Mouse (Mus musculus) embryonic facial prominence, embryonic 15.5 days (tissue): ENCODE data around the gene Gm21750. TPM values are rescaled to one million over a fixed set of nuclear protein-coding genes. Genes with fewer than 3 reads are reported as not detected.

ENCODE experiments used
- ATAC-seq: fragments of 200-750 bp; cut with Nextera tagmentation; 2 replicates; pipeline ENCODE4 v1.8.0; 2017; ENCODE audit warnings: low read depth, moderate TSS enrichment; ENCODE audit not compliant: insufficient number of reproducible peaks, low FRiP score, low TSS enrichment
- H3K27ac ChIP-seq: fragments of 300-500 bp; sonication (generic); replicated peaks from 2 replicates; pipeline ENCODE4 v1.5.1; 2015; ENCODE audit warnings: mild to moderate bottlenecking, inconsistent platforms
- H3K27me3 ChIP-seq: fragments of 300-500 bp; sonication (generic); 2 replicates; pipeline ENCODE4 v1.6.1; 2015; ENCODE audit warnings: inconsistent platforms
- H3K36me3 ChIP-seq: fragments of 300-500 bp; sonication (generic); 2 replicates; pipeline ENCODE4 v1.6.1; 2015; ENCODE audit warnings: mild to moderate bottlenecking, inconsistent platforms
- H3K4me1 ChIP-seq: fragments of 300-500 bp; sonication (generic); 2 replicates; pipeline ENCODE4 v1.6.1; 2015; ENCODE audit warnings: inconsistent platforms
- H3K4me2 ChIP-seq: fragments of 300-500 bp; sonication (generic); replicated peaks from 2 replicates; pipeline ENCODE4 v1.6.1; 2015; ENCODE audit warnings: mild to moderate bottlenecking, inconsistent platforms
- H3K4me3 ChIP-seq: fragments of 300-500 bp; sonication (generic); replicated peaks from 2 replicates; pipeline ENCODE4 v1.5.1; 2015; ENCODE audit warnings: mild to moderate bottlenecking, inconsistent platforms
- H3K9ac ChIP-seq: fragments of 300-500 bp; sonication (generic); 2 replicates; pipeline ENCODE4 v1.6.1; 2015; ENCODE audit warnings: inconsistent platforms
- H3K9me3 ChIP-seq: fragments of 300-500 bp; sonication (generic); replicated peaks from 2 replicates; pipeline ENCODE4 v1.6.1; 2016; ENCODE audit warnings: inconsistent platforms
- WGBS: fragments of 180-500 bp; shearing (Covaris S2); methylation state at CpG from one replicate; pipeline ENCODE4 v1.1.7; 2015; 5-methylcytosine and 5-hydroxymethylcytosine counted together
- polyA plus RNA-seq: library from polyadenylated mRNA; unstranded; fragments of >200 nt; fragmentation: Nextera tagmentation; extraction: Ambion mirVana; gene quantifications from 2 replicates; pipeline ENCODE4 v1.2.1, GENCODE M21; 2015

Gm21750 gene
- polyA plus RNA-seq, 1 experiment from 2014 or later: not detected

GRCm38 (mm10) chr14:73688427-73688826 is 27.4 kb downstream of the Gm21750 start:
- ATAC-seq: no peak
- H3K36me3 ChIP-seq: no peaks in the 10 kb centered on the region

GRCm38 (mm10) chr14:73700256-73700655 is 39.2 kb downstream of the Gm21750 start:
- no peak for ATAC-seq
- 29% methylated on average over 1 of the region's 1 CpGs for WGBS
- no peak overlapping the region for H3K27ac ChIP-seq

More at GRCm38 (mm10) chr14:73688427-73688826, 27.4 kb downstream of the Gm21750 start:
- no peaks in the 10 kb centered on the region for H3K9me3 ChIP-seq
- H3K4me3 ChIP-seq: no peak overlapping the region
- no peaks in the 10 kb centered on the region for H3K27me3 ChIP-seq
- 0 out of 2 replicates have a peak overlapping the region, but pooled peaks have one; percentile 7 for H3K27ac ChIP-seq
- WGBS: 30% methylated on average over 2 of the region's 2 CpGs
- H3K4me2 ChIP-seq: no peak overlapping the region
- no peak overlapping the region for H3K9ac ChIP-seq
- no peaks in the 10 kb centered on the region for H3K4me1 ChIP-seq

GRCm38 (mm10) chr14:73709412-73710110 is 48.5 kb downstream of the Gm21750 start:
- 0 out of 2 replicates have a peak, but pooled peaks cover 4% of the 10 kb centered on the region for H3K9me3 ChIP-seq
- no peak for ATAC-seq
- H3K36me3 ChIP-seq: no peaks in the 10 kb centered on the region
- H3K4me3 ChIP-seq: no peak overlapping the region
- no peaks in the 10 kb centered on the region for H3K27me3 ChIP-seq
- no peak overlapping the region for H3K27ac ChIP-seq
- no peaks in the 10 kb centered on the region for H3K4me1 ChIP-seq
- H3K9ac ChIP-seq: no peak overlapping the region
- WGBS: 85% methylated on average over 9 of the region's 9 CpGs
- no peak overlapping the region for H3K4me2 ChIP-seq

More at GRCm38 (mm10) chr14:73700256-73700655, 39.2 kb downstream of the Gm21750 start:
- no peaks in the 10 kb centered on the region for H3K9me3 ChIP-seq
- H3K4me3 ChIP-seq: no peak overlapping the region
- H3K27me3 ChIP-seq: no peaks in the 10 kb centered on the region
- no peak overlapping the region for H3K9ac ChIP-seq
- H3K4me2 ChIP-seq: no peak overlapping the region
- no peaks in the 10 kb centered on the region for H3K36me3 ChIP-seq
- no peaks in the 10 kb centered on the region for H3K4me1 ChIP-seq

Other genes with a start within 250 kb of the Gm21750 start
- 82.8 and 86.7 TPM in 2 replicates for gene Med4, start 151.2 kb upstream of the Gm21750 start, polyA plus RNA-seq
- gene Sucla2, start 135.9 kb upstream of the Gm21750 start, polyA plus RNA-seq: 99.6 and 106 TPM in 2 replicates
- 4.5 TPM in 2 replicates for gene Nudt15, start 113.0 kb upstream of the Gm21750 start, polyA plus RNA-seq